Mouse (Mus musculus) small intestine, adult 2 months (tissue): Measurements from ENCODE around the gene Zfp950.
"Not testable (repeated sequence)": the region's sequence is repeated elsewhere in the genome, so short reads cannot be mapped to it uniquely, and the experiment has no call there.

ENCODE experiments used
- CTCF ChIP-seq: fragments of 200-500 bp; IDR thresholded peaks from 2 replicates; pipeline ENCODE4 v1.5.1; 2012; ENCODE audit warnings: low read depth, mild to moderate bottlenecking, control low read depth, inconsistent platforms, low read length, moderate library complexity, mixed read lengths; ENCODE audit not compliant: insufficient replicate concordance, insufficient read length; ENCODE audit errors: extremely low read depth
- POLR2A ChIP-seq: fragments of 200-500 bp; IDR thresholded peaks from 2 replicates; pipeline ENCODE4 v1.6.1; 2012; ENCODE audit warnings: low read depth, mild to moderate bottlenecking, control low read depth, inconsistent platforms, low read length, moderate library complexity

DNA sequence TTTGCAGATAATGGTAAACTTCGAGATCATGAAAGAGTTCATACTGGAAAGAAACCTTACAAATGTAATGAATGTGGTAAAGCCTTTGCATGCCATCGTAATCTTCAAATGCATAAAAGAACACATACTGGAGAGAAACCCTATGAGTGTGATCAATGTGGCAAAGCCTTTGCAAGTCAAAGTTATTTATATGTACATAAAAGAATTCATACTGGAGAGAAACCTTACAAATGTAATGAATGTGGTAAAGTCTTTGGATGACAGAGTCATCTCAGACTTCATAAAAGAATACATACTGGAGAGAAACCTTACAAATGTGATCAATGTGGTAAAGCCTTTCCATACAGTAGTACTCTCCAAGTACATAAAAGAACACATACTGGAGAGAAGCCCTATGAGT, 43.0 kb upstream of the Zfp950 start, which contains the start of gene Gm6020:
- not testable (repeated sequence) for TF ChIP-seq POLR2A, CTCF
